Mouse (Mus musculus): ENCODE measurements around the gene Itsn1.

DNA sequence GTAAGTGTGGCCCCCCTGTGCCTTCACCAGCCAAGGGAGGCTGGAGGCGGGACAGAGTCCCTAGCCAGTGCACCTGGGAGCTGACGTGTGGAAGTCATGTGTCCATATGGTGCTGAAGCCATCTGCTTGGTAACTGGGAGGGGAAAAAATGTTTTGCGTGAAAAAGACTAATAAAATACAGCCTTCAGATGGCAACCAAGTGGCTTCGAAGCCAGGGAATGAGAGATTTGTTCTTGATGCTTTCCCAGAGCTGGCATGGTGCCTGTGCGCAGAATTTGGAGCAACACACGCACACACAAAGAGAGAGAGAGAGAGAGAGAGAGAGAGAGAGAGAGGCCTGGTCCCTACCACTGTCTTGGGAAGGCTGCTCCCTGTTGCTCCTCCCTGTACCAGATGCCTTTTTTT lies 167.3 kb downstream of the Itsn1 start:
- TF ChIP-seq CTCF (IDR thresholded peaks at IDR 0.05; ENCODE audit: control insufficient read depth, insufficient read depth, insufficient read length): no peak
- no peak for TF ChIP-seq USF1 (IDR thresholded peaks at IDR 0.05; ENCODE audit: low read depth)
- TF ChIP-seq MYOG (IDR thresholded peaks at IDR 0.05; ENCODE audit: control insufficient read depth, extremely low read depth, insufficient read length): no peak
- TF ChIP-seq MAX (IDR thresholded peaks at IDR 0.05): no peak
